Mouse (Mus musculus) myocyte (in vitro differentiated cells): Measurements from ENCODE around the gene 4921524J17Rik. TPM values are rescaled to one million over a fixed set of nuclear protein-coding genes. Genes with fewer than 3 reads are reported as not detected.

Experiments used
- H3K27me3 ChIP-seq: one replicate; pipeline ENCODE4 v1.6.1; 2011; ENCODE audit not compliant: control insufficient read depth, insufficient read depth, insufficient read length
- H3K36me3 ChIP-seq: one replicate; pipeline ENCODE4 v1.6.1; 2011; ENCODE audit not compliant: control insufficient read depth, insufficient read depth
- H3K4me2 ChIP-seq: one replicate; pipeline ENCODE4 v1.6.1; 2011; ENCODE audit warnings: low read depth, control low read depth
- H3K4me3 ChIP-seq: one replicate; pipeline ENCODE4 v1.5.1; 2011; ENCODE audit warnings: mild to moderate bottlenecking, control low read depth, moderate library complexity
- H3K79me2 ChIP-seq: one replicate; pipeline ENCODE4 v1.6.1; 2011; ENCODE audit not compliant: control insufficient read depth, insufficient read depth
- H3ac ChIP-seq: one replicate; pipeline ENCODE4 v1.6.1; 2011; ENCODE audit not compliant: control insufficient read depth, insufficient read length
- CEBPB ChIP-seq: IDR thresholded peaks from 2 replicates; pipeline ENCODE4 v1.6.1; 2011; ENCODE audit warnings: mild to moderate bottlenecking, moderate library complexity; ENCODE audit not compliant: poor library complexity, insufficient read depth, severe bottlenecking
- E2F4 ChIP-seq: IDR thresholded peaks from one replicate; pipeline ENCODE4 v1.6.1; 2011; ENCODE audit warnings: mild to moderate bottlenecking, control low read depth, moderate library complexity; ENCODE audit not compliant: insufficient read depth
- MAX ChIP-seq: IDR thresholded peaks from one replicate; pipeline ENCODE4 v1.6.1; 2011; ENCODE audit warnings: low read depth, mild to moderate bottlenecking, control low read depth
- MYOD1 ChIP-seq, 3 experiments: IDR thresholded peaks; one replicate each; pipeline ENCODE4 v1.6.1; 2011; ENCODE audit warnings: control low read depth in 2 of 3, low read depth in 2 of 3, mild to moderate bottlenecking in 2 of 3, moderate library complexity in 1 of 3; ENCODE audit not compliant: insufficient read length in 2 of 3, control insufficient read depth in 1 of 3
- MYOG ChIP-seq, 3 experiments: IDR thresholded peaks; one replicate each; pipeline ENCODE4 v1.6.1; 2011; ENCODE audit warnings: control low read depth in 2 of 3, low read depth in 2 of 3, mild to moderate bottlenecking in 2 of 3; ENCODE audit not compliant: insufficient read length in 2 of 3, control insufficient read depth in 1 of 3, insufficient read depth in 1 of 3
- POLR2A ChIP-seq: IDR thresholded peaks from one replicate; pipeline ENCODE4 v1.6.1; 2011; ENCODE audit warnings: low read depth, mild to moderate bottlenecking, control low read depth, moderate library complexity; ENCODE audit not compliant: insufficient read length
- POLR2AphosphoS2 ChIP-seq: IDR thresholded peaks from one replicate; pipeline ENCODE4 v1.6.1; 2011; ENCODE audit warnings: low read depth, control low read depth; ENCODE audit not compliant: insufficient read length
- REST ChIP-seq: IDR thresholded peaks from one replicate; pipeline ENCODE4 v1.6.1; 2011; ENCODE audit warnings: mild to moderate bottlenecking, control low read depth, moderate library complexity; ENCODE audit not compliant: insufficient read depth, insufficient read length
- SRF ChIP-seq: IDR thresholded peaks from one replicate; pipeline ENCODE4 v1.6.1; 2011; ENCODE audit warnings: low read depth; ENCODE audit not compliant: control insufficient read depth, insufficient read length
- TCF12 ChIP-seq: IDR thresholded peaks from one replicate; pipeline ENCODE4 v1.6.1; 2011; ENCODE audit warnings: mild to moderate bottlenecking, control low read depth; ENCODE audit not compliant: poor library complexity, insufficient read depth, severe bottlenecking
- TCF3 ChIP-seq: IDR thresholded peaks from one replicate; pipeline ENCODE4 v1.6.1; 2011; ENCODE audit warnings: low read depth, control low read depth; ENCODE audit not compliant: insufficient read length
- USF1 ChIP-seq: IDR thresholded peaks from one replicate; pipeline ENCODE4 v1.6.1; 2011; ENCODE audit warnings: low read depth, mild to moderate bottlenecking, control low read depth, moderate library complexity
- polyA plus RNA-seq: library from polyadenylated mRNA; unstranded; fragments of >200 nt; fragmentation: generic; extraction: Trizol; gene quantifications from one replicate; pipeline ENCODE4 v1.2.1, GENCODE M21; 2012; ENCODE audit warnings: missing spikeins

Gene 4921524J17Rik
- polyA plus RNA-seq, 1 experiment = 12.3 TPM

GRCm38 (mm10) chr8:85380824-85381209, 51.8 kb downstream of the 4921524J17Rik start:
- TF ChIP-seq SRF = peak; percentile 38
- no peak for TF ChIP-seq E2F4
- TF ChIP-seq MAX = no peak
- no peak for TF ChIP-seq USF1
- peak; percentile 47 for TF ChIP-seq TCF12
- peak; percentile 11 to 85 (median 70) for TF ChIP-seq MYOG (IDR thresholded peaks at IDR 0.05; ENCODE audit: control insufficient read depth in 1 of 3, insufficient read depth in 1 of 3, insufficient read length in 2 of 3, low read depth in 2 of 3)
- TF ChIP-seq CEBPB = no peak
- TF ChIP-seq MYOD1 (IDR thresholded peaks at IDR 0.05; ENCODE audit: control insufficient read depth in 1 of 3, insufficient read length in 2 of 3, low read depth in 2 of 3) = peak in 1 of 3 experiments; percentile 59
- no peak for TF ChIP-seq REST
- no peak for TF ChIP-seq POLR2A
- no peak for TF ChIP-seq TCF3
- no peak for TF ChIP-seq POLR2AphosphoS2
- Histone ChIP-seq H3K4me3 (no peak overlapping the region), H3K4me2 (peak overlapping the region; percentile 58), H3K27me3 (no peaks in the 10 kb centered on the region), H3ac (no peak overlapping the region), H3K79me2 (no peaks in the 10 kb centered on the region), H3K36me3 (no peaks in the 10 kb centered on the region)

- peak overlapping the region; percentile 58 for H3K4me2 ChIP-seq
- TF ChIP-seq POLR2A (no peak), MYOD1 (IDR thresholded peaks at IDR 0.05; ENCODE audit: control insufficient read depth in 1 of 3, insufficient read length in 2 of 3, low read depth in 2 of 3) (peak; percentile 2 to 96 (median 89)), MAX (no peak), REST (no peak), USF1 (no peak), TCF3 (peak; percentile 82), SRF (no peak), E2F4 (no peak), MYOG (IDR thresholded peaks at IDR 0.05; ENCODE audit: control insufficient read depth in 1 of 3, insufficient read depth in 1 of 3, insufficient read length in 2 of 3, low read depth in 2 of 3) (peak; percentile 78 to 97 (median 82)), TCF12 (peak; percentile 86), POLR2AphosphoS2 (no peak), CEBPB (peak; percentile 80; the same call in 1 of the 2 replicates)
- H3K27me3 ChIP-seq = no peaks in the 10 kb centered on the region
- no peaks in the 10 kb centered on the region for H3K79me2 ChIP-seq
- no peak overlapping the region for H3ac ChIP-seq
- no peaks in the 10 kb centered on the region for H3K36me3 ChIP-seq
- H3K4me3 ChIP-seq = no peak overlapping the region
These were observed 52.4 kb downstream of the 4921524J17Rik start for GRCm38 (mm10) chr8:85380123-85380823.

- TF ChIP-seq MYOD1 (IDR thresholded peaks at IDR 0.05; ENCODE audit: control insufficient read depth in 1 of 3, insufficient read length in 2 of 3, low read depth in 2 of 3) (no peak), USF1 (no peak), TCF3 (no peak), MYOG (IDR thresholded peaks at IDR 0.05; ENCODE audit: control insufficient read depth in 1 of 3, insufficient read depth in 1 of 3, insufficient read length in 2 of 3, low read depth in 2 of 3) (no peak), SRF (no peak), E2F4 (no peak), POLR2A (no peak), TCF12 (no peak)
- H3ac ChIP-seq = no peak overlapping the region
- H3K4me2 ChIP-seq = peak overlapping the region; percentile 58
- H3K36me3 ChIP-seq = no peaks in the 10 kb centered on the region
- H3K79me2 ChIP-seq = no peaks in the 10 kb centered on the region
- no peak overlapping the region for H3K4me3 ChIP-seq
- no peaks in the 10 kb centered on the region for H3K27me3 ChIP-seq
These were observed 53.4 kb downstream of the 4921524J17Rik start for GRCm38 (mm10) chr8:85379142-85379781.

GRCm38 (mm10) chr8:85376516-85376915, 56.1 kb downstream of the 4921524J17Rik start:
- no peak overlapping the region for H3K4me3 ChIP-seq
- H3K36me3 ChIP-seq = no peaks in the 10 kb centered on the region
- H3K79me2 ChIP-seq = no peaks in the 10 kb centered on the region
- H3K27me3 ChIP-seq = no peaks in the 10 kb centered on the region
- TF ChIP-seq TCF12 (no peak), MYOD1 (IDR thresholded peaks at IDR 0.05; ENCODE audit: control insufficient read depth in 1 of 3, insufficient read length in 2 of 3, low read depth in 2 of 3) (no peak), E2F4 (no peak), MYOG (IDR thresholded peaks at IDR 0.05; ENCODE audit: control insufficient read depth in 1 of 3, insufficient read depth in 1 of 3, insufficient read length in 2 of 3, low read depth in 2 of 3) (no peak), POLR2A (no peak), REST (no peak), CEBPB (no peak), POLR2AphosphoS2 (no peak), SRF (no peak), TCF3 (no peak), MAX (no peak), USF1 (no peak)
- no peak overlapping the region for H3K4me2 ChIP-seq
- H3ac ChIP-seq = no peak overlapping the region
